Mouse (Mus musculus) megakaryocyte progenitor cell, adult 5-6 weeks (primary cell): ENCODE measurements around the gene Selplg. TPM values are rescaled to one million over a fixed set of nuclear protein-coding genes. Genes with fewer than 3 reads are reported as not detected.

Experiments
- ATAC-seq: replicated peaks from 2 replicates; pipeline ENCODE4 v1.8.0; 2016; ENCODE audit warnings: mild to moderate bottlenecking, moderate TSS enrichment, inconsistent platforms; ENCODE audit not compliant: poor library complexity
- total RNA-seq, 2 experiments: library from RNA; stranded (forward) in 1 of 2; stranded (reverse) in 1 of 2; fragments of 157-497, 149-512 nt in 1 of 2; fragments of 200-1000 nt in 1 of 2; gene quantifications; 2 replicates each; pipeline versions ENCODE4 v1.2.3 to v1.2.4; 2015 to 2017

Gene Selplg
- total RNA-seq (2015) (244 and 245 TPM in 2 replicates), total RNA-seq (2017) (82.0 and 99.0 TPM in 2 replicates)

DNA sequence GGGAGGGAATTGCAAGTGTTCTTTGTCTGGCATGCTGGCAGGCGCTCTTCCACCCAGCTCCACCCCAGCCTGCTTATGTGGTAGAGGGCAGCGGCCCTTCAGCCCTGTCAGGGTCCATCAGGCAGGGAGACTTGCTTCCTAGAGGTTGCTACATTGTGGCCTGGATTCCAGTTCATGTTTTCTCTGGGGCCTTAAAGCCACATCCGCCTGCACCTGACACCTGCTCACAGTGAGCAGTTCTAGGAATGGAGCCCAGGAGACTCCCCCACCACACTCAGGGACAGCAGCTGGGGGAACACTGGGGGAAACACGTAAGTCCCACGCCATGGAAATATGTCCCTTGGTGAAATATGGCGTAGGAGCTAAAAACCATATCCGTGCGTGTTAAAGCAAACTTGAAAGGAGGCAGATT lies at the start of gene Selplg:
TSS of gene Selplg (minus strand) at position 155 of the 412 bp plus-strand sequence.
- no peak for ATAC-seq

DNA sequence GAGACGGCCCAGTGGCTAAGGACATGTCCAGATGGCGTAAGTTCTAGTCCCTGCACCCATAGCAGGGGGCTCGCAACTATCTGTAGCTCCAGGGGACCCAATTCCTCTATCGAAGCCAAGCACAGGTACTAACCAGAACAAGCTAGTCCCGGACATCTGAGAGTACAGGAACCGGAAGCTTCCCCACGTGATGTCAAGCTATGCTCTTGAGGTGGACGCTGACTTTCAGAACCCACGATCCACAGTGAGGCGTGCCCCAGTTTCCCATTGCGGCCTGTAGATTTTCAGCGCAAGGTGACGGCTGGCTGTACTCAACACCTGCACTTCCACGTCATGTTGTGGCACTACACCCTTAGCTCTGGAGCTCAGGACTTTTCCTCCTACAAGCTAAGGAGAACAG lies 48.7 kb upstream of the Selplg start:
- ATAC-seq, result no peak

DNA sequence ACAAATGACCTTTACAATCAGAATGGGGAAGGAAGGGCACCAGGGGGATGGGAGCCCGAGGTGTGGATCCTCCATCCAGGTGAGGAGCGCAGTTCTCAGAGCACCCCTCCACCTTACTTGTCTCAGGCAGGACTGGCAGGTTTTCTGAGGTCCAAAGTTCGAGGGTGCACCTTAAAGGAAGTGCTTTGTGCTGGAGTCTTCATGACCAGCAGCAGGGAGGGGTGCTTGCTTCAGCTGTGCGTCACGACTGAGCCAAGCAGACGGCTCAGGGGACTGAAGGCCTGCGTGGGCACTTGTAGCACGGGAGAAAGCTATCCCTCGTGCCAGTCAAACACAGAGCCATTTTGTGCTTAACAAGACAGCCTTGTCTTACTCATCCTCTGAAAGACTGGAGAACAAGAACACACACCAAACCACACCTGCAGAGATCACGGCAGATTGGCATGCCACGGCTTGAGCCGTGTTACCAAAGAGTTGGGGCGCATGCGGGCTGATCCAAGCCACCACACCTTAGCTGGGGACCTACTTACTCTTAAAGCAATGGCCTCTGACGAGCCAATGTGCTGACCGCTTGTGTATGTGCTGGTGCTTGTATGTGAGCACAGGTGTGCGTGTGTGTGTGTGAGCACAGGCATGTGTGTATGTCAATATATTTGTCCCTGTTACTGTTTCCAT lies 46.6 kb upstream of the Selplg start:
- ATAC-seq, result no peak

DNA sequence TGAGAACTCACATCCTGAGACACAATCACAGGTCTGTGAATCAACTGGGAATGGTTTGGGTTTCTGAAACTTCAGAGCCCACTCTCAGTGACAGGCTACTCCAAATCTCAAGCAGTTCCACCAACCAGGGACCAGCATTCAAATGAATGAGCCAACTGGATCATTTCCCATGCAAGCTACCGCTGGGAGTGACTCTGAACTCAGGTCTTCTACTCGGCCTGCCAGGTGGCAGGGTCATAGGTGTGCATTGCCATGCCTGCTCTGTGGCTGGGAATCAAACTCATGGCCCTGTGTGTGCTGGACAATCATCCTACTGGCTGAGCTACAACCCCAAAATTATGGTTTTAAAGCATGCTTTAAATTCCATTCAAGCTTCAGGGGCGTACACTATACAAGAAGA lies 45.1 kb upstream of the Selplg start:
- ATAC-seq, result no peak

DNA sequence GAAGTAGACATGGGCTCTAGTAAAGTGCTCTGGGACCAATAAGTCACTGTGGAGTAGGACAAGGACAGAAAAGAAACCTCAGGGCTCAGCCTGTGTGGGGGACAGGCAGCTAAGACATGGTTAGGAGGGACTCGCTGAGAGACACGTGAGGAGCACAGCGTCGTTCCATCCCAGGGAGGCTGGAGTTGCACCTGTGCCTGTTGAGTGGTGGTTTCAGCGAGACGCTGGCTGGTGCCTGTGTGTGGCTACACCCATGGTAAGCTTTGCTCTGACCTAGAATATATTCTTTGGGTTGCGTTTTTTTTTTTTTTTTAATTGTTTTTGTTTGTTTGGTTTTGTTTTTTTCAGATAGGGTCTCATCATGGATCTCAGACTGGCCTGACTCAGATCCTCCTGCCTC lies 43.7 kb upstream of the Selplg start:
- no peak for ATAC-seq

DNA sequence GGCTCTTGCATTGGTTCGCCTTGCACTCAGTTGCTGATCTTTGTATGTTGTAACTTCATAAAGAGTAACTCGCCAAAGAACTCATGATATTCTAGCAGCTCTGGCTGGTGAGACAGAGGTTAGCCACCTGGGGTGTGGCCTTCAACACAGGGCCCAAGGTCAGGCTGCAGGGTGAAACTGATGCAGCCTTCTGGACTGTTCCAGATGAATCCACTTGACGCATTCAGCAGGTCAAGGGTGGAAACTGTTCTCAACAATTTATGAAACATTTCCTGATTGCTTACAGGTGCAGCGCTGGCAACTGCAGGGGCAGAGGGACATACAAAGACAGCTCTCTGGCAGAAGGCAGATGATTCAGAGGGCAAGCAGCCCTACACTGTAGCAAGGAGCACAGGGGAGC lies 43.2 kb upstream of the Selplg start:
- no peak for ATAC-seq

DNA sequence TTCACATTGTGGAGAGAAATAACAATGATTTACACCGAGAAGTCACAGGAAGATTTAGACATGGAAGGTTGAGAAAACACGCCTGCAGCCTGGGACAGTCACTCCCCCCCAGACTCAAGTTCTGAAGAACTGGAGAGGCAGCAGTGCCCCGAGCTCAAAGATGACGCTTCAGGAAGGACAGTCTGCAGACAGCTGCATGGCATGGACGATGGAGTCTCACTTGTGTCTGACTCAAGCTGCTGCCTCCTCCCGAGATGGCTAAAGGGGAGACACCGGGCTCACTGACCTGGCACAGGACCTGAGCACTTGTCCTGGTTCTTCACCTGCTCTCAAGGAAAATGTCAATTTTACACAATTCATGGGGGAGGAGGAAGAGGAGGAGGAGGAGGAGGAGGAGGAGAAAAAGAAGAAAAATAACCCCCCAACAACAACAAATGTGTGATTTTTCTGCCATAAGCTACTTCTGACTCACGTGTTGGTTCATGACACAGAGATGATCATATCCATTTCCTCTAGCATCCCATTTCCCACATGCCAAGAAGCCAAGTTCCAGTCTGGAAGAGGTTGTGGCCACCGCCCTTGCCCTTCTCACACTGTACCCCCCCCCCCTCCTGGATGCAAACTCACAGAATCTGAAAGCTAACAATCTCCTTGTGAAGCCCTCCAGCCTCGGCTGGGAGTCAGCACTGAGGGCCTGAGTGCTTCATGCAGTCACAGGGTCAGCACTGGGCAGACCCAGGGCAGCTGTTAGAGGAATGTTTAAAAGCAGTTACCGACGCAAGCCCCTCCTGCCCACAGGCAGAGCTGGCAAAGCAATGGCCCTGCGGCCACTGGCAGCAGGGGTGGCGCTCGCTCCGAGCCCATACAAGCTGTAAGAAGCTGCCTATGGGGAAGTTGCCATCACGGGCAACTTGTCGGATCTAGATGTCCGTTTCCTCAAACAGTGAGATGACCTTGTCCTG lies 41.9 kb upstream of the Selplg start:
- ATAC-seq, result no peak

DNA sequence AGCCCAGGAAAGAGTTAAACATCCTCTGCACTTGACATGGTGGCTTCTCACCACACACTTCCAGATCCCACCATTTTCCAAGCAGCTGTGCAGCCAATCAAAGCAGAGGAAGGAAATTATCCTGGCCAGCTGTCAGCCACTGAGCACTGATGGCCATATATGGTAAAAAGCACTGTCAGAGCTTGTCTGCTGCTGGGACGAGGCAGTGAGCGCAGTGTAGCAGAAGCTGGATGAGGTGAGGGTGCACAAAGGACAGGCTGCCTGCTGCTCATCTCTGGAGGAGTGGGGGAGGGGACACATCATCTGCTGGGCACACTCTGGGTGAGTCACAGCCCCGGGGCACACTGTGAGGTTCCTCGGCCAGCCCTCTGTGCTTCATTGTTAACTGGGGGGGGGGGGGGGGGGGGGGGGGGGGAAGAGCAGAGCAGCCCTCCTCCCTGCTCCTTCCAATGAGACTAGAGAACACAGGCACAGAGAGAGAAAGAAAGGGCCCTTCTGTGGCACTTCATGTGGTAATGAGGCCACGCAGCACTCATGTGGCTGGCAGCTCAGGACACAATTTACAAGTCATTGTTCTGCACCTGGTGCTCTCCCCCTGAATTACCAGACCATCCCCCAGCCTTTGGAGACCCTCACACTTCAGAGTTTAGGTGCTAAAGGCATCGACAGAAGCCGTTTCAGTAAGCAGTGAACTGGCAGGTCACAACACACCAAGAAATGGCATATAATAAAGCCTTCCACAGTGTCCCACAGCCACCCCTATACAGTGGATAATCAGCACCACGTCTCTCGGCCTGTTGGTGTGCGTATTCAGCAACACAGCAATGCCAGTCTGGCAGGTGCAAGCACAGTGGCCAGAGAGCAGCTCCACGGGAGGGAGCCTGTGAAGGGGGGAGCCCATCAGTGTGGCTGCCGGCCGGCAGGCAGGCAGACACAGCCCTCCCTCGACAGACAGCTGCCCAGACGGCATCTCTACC lies 40.8 kb upstream of the Selplg start:
- ATAC-seq, result peak; percentile 40

DNA sequence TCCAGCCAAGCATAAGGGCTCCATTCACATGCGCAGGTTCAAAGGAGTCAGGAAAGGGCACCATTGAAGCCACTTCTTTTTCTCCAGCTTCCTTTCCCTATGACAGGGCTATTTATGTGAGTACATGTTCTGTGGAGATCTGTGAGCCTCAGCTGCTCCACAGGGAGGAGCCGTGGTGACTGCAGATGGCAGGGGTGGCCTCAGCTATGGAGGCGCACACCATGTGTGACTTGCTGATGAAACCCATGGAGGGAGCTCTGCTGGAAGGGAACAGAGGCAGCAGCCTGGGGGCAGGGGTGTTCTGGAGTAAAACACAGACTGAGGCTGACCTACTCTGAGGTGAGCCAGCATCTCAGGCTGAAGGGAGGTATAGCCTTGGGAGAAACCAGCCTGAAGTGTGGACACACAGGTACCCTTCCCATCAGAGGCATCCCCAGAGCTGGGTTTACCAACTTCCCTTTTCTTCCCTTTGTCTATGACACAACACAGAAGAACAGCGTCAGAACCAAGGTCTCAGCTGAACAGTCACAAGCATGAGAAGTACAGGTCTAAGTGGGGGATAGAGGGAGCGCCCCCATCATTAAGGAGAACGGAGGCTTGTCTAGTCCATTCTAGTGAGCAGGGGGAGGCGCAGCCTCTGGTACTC lies 39.6 kb upstream of the Selplg start:
- peak; percentile 59 for ATAC-seq

DNA sequence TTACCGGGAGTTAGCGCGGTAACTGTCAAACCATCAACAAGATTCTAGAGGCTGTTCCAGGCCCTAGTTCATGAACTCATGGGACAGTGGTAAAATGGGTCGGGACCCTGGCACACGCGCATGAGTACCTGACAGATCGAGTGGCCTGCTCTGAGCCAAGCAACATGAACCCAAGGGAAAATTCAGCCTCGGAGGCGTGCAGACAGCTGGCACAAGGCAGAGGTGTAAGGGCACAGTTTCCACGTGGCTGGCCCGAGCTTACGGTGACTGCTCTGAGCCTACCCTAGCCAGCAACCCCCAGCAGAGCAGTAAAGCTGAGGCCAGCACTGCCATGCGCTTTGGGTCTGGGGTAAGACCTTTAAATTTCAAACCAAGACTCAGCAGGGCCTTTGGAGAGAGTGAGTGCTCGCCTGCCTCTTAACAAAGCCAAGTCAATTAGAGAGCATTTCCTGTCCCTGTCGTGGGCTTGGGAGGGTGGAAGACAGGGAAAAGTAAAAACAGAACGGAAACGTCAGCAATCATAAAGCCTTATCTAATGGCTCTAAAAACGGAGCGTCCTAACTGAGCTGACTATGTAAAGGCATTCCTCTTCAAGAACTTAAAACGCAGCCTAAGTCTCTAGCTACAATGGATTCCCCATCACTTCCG lies 38.1 kb upstream of the Selplg start:
- ATAC-seq, result no peak

DNA sequence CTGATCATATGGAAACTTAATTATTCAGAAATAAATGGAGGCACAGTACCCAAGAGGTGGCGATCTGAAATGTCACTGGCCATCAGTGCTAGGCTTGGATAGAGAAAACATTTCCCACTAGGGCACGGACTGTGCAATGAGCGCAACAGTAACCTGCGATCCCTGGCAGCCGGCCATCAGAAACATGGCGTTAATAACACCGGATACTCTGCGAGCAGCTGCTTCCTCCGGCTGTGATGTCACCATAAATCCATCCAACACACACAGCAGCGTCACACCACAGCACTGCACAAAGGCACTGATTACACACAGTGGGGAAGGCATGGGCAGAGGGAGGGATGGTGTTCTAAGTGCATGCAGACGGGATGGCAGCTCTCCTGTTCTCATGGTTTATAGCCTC lies 36.7 kb upstream of the Selplg start:
- ATAC-seq, result peak; percentile 59

DNA sequence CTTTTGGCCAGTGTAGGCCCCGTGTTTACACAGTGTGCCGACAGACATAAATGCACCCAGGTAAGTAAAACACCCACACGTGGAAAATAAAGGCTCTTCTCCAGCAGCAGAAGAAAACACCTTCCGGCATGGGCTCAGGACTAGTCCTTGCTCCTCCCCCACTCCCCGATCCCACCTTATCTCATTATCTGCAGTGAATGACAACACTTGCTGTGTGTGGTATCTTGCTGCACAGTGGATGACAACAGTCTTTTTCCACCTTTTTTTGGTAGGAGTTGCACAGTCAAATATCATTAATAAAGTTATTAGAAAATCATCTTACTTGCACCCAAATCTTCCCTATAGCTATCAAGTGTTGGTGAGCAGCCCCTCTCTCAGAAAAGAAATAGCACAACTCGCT lies 32.5 kb upstream of the Selplg start:
- peak; percentile 40 for ATAC-seq

DNA sequence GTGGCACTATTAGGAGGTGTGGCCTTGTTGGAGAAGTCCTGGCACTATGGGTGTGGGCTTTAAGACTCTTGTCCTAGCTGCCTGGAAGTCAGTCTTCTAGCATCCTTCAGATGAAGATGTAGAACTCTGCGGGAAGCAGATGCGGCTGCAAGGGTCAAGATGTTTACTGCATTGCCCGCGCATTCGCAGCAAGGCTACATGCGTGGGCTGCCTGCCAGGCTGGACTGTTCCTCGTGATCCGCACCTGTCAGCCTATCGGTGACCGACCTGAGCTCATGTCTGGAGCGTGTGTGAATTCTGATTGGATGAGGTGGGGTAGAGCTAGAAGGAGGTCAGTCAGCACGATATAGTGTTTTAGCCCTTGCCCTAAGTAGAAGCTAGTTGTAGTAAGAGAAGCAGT lies 31.6 kb upstream of the Selplg start:
- no peak for ATAC-seq

DNA sequence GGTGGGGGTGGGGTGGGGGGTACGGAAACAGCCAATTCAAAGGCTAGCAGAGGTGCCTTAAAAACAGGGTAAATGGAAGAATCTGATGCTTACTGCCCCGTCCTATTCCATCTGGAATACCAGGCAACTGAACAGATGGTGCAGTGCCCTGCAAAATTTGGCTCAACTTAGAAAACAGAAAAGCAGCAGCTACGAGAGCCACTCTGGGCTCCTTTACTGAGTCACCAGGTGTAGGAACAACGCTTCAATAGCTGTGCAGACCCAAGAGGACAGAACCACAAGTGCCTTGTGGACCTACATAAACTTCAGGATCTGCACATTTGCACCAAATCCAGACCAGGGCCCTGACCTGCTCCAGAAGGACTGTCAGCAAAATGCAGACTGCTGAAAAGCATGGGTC lies 30.0 kb upstream of the Selplg start:
- ATAC-seq, result no peak

DNA sequence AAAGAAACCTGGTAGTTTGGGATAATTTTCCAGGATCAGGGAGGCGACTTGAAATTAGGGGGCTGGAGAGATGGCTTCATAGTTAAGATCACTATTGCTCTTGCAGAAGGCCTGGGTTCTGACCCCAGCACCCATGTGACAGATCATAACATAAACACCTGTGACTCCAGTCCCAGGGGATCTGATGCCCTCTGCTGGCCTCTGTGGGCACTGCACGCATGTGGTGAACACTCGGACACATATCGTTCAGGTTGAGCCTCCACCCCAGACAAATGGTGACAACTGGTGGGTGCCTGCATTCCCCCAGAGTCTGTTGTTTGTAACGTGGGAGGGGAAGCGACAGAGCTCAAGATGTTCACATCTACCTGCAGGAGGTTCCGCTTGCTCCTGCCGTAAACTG lies 28.9 kb upstream of the Selplg start:
- no peak for ATAC-seq

DNA sequence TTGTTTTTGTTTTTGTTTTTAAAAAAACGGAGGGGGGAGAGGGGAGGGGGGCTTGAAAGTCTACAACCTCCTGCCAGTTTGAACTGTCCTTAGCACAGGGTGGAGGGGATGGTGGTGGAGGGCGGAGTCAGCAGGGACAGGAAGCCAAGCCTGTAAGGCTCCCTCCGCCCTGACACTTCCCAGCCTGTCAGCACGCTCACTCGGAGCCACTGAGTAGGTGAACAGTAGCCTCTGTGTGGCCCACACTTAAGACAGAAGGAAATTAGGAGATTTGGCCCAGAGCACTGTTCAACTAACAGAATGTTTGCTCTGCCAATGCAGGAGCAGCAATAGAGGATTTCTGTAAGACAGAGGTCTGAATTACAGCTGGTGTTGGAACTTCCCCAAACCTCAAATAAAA lies 26.5 kb upstream of the Selplg start:
- peak; percentile 75 for ATAC-seq

DNA sequence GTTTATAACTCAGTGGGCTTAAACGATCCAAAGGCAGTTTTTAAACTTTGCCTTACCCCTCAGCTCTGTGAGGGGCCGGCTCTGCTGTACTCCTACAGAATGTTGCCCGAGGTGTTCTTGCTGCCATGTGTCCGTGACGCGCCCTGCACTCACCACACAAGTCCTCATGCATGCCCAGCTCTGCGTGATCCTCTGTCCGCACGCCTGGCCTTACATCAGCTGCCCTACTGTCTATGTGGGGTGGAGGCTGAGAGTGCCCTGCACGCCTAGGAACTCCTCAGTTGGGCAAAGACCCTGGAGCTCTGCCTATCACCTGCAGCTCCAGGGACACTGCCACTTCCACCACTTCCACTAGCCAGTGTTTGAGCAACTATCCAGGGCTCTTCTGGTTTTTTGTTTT lies 26.1 kb upstream of the Selplg start:
- no peak for ATAC-seq

DNA sequence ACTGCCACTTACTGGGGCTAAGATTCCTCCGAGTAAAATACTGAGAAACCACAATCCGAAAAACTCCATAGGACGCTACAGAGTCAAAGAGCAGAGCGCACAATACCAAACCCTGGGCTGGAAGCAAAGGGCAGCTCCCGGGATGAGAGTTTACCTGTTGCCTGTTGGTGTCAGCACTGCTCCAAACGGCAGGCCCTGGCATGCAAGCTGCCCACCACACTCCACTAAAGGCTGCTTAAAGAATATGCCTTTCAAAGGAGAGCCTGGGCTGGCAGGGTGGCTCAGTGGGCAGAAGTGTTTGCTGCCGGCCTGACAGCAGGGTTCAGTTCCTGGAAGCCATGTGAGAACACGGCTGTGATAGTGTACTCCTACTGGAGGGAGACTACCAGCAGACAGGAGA lies 25.2 kb upstream of the Selplg start:
- ATAC-seq, result no peak

DNA sequence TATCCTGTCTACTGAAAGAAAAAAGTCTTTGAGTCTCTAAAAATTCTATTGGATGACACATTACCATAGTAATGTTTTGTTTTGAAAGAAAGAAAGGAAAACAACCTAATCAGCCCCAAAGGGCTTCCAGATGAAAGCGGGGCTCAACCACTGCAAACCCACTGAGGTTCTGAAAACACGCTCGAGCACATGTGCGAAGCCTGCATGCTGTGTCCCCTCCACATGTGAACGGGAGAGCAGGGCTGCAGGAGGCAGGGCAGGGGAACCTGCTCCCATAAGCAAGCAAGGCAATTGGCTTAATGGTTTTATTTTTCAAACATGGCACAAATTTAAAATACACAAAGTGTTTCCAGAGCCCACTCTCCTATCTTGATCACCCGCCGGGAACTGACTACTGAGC lies 24.2 kb upstream of the Selplg start:
- no peak for ATAC-seq

DNA sequence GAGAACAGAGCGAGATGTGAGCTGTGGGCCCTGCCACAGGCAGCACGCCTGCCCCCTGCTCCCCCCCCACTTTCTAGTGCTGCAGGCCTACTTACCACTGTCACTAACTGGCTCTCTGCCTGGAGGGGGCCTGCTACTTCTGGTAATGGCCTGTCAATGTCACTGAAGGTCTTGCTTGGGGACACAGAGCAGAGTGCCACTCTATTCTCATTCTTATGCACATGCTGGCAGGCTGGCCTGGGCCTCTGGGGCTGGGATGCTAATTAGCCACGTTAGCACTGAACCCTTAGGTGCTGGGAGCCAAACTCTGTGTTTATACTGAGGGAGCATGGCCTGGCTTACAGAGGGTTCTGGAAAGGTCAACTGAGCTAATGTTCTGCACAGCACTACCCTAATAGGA lies 23.3 kb upstream of the Selplg start:
- ATAC-seq, result no peak
